Mouse (Mus musculus): ENCODE data around the gene Glb1l. TPM values are rescaled to one million over a fixed set of nuclear protein-coding genes. Genes with fewer than 3 reads are reported as not detected.

The Glb1l gene
- total RNA-seq, 2 experiments from 2014 or later = 18.3 to 26.6 TPM

Small RNA genes within 50 kb of the gene (microRNA-seq; reads per million reads assigned to microRNA genes)
- not detected for gene Gm27943

Other genes starting within 250 kb of the Glb1l start
- gene Nhej1, start 85.6 kb downstream of the Glb1l start, total RNA-seq (2021) = 1 to 10 TPM; 3.0 to 5.5 TPM
- gene Slc23a3, start 76.9 kb downstream of the Glb1l start, total RNA-seq (2021) = under 1 TPM; 0.36 to 0.45 TPM
- gene Cnppd1, start 68.1 kb downstream of the Glb1l start, total RNA-seq (2021) = 10 to 100 TPM; 41.0 to 46.4 TPM
- 10 to 100 TPM; 72.8 TPM for gene Retreg2, start 68.0 kb downstream of the Glb1l start, total RNA-seq (2021)
- gene Zfand2b, start 42.2 kb downstream of the Glb1l start, total RNA-seq (2021) = 10 to 100 TPM; 27.5 to 29.4 TPM
- gene Abcb6, start 30.4 kb downstream of the Glb1l start, total RNA-seq (2021) = 10 to 100 TPM; 46.7 to 55.3 TPM
- 10 to 100 TPM; 14.0 to 20.8 TPM for gene Ankzf1, start 18.7 kb downstream of the Glb1l start, total RNA-seq (2021)
- 10 to 100 TPM; 35.4 to 39.1 TPM for gene Atg9a, start 18.6 kb downstream of the Glb1l start, total RNA-seq (2021)
- gene Stk16, start within 50 bp of the Glb1l start, total RNA-seq (2021) = 100 to 1,000 TPM in 1 of 2 experiments, 10 to 100 TPM in 1; 91.9 to 101 TPM
- 100 to 1,000 TPM in 1 of 2 experiments, 10 to 100 TPM in 1; 47.1 to 104 TPM for gene Tuba4a, start 9.1 kb upstream of the Glb1l start, total RNA-seq (2021)
- gene A630095N17Rik, start 21.3 kb upstream of the Glb1l start, total RNA-seq (2021) = not detected
- gene Dnajb2, start 25.6 kb upstream of the Glb1l start, total RNA-seq (2021) = 10 to 100 TPM; 40.5 to 45.1 TPM
- 10 to 100 TPM; 47.9 to 50.3 TPM for gene Ptprn, start 53.7 kb upstream of the Glb1l start, total RNA-seq (2021)
- gene Resp18, start 67.6 kb upstream of the Glb1l start, total RNA-seq (2021) = 100 to 1,000 TPM; 103 to 109 TPM
- gene Dnpep, start 107.2 kb upstream of the Glb1l start, total RNA-seq (2021) = 100 to 1,000 TPM; 103 to 106 TPM
- gene Des, start 149.5 kb upstream of the Glb1l start, total RNA-seq (2021) = 100 to 1,000 TPM in 1 of 2 experiments, 10 to 100 TPM in 1; 62.7 to 208 TPM
- 10 to 100 TPM; 12.8 to 30.6 TPM for gene Speg, start 164.5 kb upstream of the Glb1l start, total RNA-seq (2021)
- 10 to 100 TPM; 58.6 to 61.8 TPM for gene Gmppa, start 225.1 kb upstream of the Glb1l start, total RNA-seq (2021)
- gene Asic4, start 239.6 kb upstream of the Glb1l start, total RNA-seq (2021) = 1 to 10 TPM; 2.5 to 3.3 TPM

Data from adrenal gland, postnatal 10 days (tissue).